Mouse (Mus musculus): Measurements from ENCODE around the gene Sprr3. TPM values are rescaled to one million over a fixed set of nuclear protein-coding genes. Genes with fewer than 3 reads are reported as not detected.
"Not testable (repeated sequence)": the region's sequence is repeated elsewhere in the genome, so short reads cannot be mapped to it uniquely, and the experiment has no call there.

The Sprr3 gene
- not detected for polyA plus RNA-seq (2017; shearing (Covaris generic))

DNA sequence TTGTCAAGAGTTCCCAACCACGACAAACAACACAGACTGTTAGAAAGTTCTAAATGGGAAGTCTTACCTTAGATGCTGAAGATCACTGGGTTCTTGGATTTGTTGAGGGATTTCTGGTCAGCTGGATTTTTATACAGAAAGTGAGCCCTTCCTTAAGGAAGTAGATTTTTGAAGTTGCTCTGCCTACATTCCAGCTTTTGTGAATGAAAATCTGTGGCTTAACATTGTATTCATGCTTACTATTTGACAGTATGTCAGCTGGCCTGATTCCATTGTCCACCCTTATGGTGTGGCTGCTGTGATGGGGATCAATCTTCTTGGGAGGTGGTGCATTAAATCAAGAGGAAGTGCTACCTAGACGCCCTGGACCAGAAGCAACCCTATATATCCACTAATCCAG lies at the start of gene Sprr3:
TSS of gene Sprr3 (minus strand) at position 101 of the 400 bp plus-strand sequence.
- no peak for ATAC-seq

GRCm38 (mm10) chr3:92508185-92508584 lies 49.7 kb upstream of the Sprr3 start:
- ATAC-seq, result no peak

GRCm38 (mm10) chr3:92503528-92503927 lies 45.0 kb upstream of the Sprr3 start:
- ATAC-seq, result no peak

- no peak for ATAC-seq
These were observed 41.9 kb upstream of the Sprr3 start, which contains the start of gene Sprr4 for GRCm38 (mm10) chr3:92500393-92500792. TSS of gene Sprr4 (minus strand) at chr3:92500493.

DNA sequence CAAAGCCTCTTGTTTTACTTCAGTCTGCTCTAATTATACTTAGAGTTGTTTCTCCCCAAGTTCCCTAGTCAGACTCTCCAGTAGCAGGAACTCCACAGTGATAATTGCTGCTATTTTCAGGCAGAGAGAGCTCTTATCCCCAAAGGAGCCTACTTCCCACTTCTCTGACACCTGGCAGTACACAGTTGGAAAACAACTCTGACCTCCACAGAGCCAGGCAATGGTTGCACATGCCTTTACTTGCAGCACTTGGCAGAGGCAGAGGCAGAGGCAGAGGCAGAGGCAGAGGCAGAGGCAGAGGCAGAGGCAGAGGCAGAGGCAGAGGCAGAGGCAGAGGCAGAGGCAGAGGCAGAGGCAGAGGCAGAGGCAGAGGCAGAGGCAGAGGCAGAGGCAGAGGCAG lies 31.7 kb upstream of the Sprr3 start:
- not testable (repeated sequence) for ATAC-seq

DNA sequence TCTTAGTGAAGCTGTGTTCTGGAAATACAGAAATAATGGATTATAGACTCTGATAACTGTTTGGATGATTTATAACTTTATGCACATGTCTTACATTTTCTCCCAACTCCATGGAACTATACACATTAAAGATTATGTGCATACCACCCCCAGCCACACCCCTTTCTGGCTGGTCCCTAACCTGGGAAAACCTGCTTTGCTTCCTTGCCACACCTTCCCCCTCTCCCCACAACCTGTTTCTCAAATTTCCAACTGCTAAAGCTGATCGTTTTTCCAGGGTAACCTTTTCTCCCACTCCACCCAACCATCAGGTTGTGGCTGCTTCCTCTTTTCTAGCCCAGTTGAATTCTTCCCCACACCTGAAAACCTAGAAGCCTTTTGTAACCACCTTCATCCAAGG lies 27.8 kb upstream of the Sprr3 start:
- ATAC-seq, result no peak

DNA sequence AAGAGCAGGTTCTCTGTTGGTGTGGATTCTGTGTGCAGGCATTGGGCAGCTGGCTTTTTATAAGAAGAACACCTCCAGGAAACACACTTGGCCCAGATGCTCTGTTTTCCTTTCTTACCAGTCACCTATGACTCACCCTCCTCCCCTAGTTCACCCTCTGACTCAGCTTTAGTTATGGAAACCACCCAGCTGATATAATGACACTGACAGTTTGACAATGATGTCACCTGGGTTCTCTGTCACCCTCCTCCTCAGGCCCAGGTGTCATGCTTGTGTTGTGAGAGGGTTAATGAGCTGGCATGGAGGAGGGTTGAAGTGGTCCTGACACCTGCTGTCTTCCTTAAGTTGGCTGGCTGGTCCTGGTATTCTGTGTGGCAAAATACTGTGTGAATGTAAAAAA lies 27.3 kb upstream of the Sprr3 start, which contains the start of gene Sprr1a:
TSS of gene Sprr1a (minus strand) at position 33 of the 400 bp plus-strand sequence.
- ATAC-seq, result no peak

DNA sequence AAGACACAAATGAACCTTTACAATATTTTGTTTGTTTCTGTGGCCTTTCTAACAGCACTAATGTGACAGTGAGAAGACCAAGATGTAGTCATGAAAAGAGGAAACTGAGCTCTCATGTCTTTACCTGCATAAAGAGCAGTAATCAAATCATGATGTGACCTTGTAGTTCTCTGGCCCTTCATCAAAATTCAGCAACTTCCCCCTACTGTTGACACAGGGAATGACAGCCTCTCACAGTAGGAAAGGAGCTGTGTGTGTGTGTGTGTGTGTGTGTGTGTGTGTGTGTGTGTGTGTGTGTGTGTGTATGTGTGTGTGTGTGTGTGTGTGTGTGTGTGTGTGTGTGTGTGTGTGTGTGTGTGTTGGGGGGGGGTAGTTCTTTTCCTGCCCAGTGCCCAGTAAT lies 22.7 kb upstream of the Sprr3 start:
- ATAC-seq, result not testable (repeated sequence)

DNA sequence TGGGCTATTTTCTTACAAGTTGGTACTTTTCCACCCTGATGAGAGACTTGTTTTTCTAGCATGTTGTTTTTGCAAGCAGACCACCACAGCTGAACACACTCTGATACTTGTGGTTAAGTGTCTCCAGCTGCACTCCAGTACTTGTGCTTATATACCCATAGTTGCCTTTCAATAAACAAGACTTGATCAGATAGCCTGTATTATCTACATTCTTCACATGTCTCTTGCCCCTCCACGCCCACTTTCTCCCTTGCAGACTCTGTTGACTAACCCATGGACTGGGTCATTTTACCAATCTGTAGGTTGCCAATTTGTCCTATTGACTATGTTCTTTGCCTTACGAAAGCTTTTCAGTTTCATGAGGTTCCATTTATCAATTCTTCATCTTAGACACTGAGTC lies 11.6 kb upstream of the Sprr3 start:
- ATAC-seq, result no peak

DNA sequence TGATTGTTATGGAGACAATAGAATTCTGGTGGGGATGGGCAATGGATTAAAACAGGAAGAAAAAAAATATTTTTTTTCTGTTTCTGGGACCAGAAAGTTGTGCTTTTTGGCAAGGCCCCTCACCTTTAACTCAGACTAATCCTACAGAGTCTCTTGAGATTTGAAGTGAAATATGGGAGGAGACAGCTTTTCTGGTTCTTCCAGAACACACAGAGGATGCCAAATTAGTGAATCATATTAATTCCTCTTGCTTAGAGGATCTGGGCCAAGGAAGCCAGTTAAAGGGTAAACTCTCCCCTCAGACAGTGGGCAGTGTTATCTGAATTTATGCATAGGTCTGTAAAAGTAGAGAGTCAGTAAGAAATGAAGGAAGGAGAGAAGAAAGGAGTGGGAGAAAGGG lies 8.9 kb upstream of the Sprr3 start:
- ATAC-seq, result no peak

DNA sequence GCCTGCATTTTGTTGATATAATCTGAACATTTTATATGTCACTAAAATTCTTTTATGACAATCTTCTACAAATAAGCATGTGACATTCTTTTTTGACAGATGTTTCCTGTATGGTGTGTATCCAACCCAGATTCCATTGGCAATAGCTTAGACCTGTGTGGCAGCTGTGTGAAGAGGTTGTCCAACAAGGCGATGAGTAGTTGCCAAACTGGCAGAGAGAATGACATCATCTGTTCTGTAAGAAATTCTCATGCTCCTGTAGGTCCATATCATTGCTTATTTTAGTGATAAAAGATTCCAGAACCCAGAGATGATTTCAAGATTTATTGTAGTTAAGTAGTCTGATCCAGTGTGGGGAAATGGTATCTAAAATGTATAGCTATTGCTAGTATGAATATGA lies 8.1 kb upstream of the Sprr3 start:
- no peak for ATAC-seq

DNA sequence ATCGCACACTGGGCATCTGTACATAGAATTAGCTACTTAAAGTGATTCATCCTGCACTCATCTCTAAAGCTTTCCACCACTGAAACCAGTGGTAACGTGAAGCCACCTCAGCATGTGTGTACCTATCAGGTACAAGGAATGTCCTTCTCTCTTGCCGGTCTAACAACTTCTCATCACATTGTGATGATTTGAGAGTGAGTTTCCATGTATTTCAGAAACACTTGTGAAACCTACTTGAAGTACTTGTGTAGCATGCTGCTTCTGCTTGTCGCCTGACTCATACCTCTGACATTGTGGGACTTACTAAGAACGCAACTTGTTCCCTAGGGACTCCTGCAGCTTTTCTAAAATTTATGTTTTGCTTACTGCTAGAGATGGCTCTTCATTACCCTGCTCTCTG lies 3.4 kb downstream of the Sprr3 start:
- ATAC-seq, result no peak

DNA sequence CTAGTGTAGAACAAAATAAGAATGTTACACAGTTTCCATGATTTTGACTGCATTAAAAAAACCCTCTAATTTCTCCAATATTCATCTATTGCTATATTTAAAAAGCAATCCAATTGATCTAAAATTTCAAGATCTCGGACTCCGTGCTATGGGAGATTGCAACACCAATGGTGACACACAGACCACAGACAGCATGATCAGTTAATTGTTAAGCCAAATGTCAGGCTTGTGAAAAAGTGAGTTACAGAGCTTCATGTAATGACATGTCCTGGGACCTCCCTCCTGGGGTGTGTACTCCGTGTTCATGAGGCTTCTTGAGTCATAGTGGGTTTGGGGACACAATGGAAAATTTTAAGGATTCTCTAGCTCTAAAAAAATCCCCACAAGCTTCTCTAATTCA lies 18.3 kb downstream of the Sprr3 start:
- no peak for ATAC-seq

DNA sequence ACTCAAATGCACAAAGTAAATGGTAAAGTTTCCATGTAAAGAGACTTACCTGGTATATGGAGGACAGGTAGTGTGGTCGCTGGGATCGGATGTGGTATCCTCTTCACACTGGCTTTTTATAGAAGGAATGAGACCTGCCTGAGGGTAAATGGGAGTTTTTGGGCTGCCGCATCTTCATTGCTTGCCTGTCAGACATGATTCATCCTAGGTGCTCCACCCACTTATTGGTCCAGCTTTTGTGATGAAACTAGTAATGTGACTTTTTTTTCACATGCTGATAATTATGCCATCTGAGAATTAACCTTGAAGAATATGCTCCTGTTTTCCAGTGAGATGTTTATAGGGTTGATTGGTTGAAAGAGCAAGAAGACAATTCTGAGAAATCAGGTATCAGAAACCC lies 19.8 kb downstream of the Sprr3 start, which contains the start of gene Sprr1b:
TSS of gene Sprr1b (minus strand) at position 101 of the 400 bp plus-strand sequence.
- ATAC-seq, result no peak

DNA sequence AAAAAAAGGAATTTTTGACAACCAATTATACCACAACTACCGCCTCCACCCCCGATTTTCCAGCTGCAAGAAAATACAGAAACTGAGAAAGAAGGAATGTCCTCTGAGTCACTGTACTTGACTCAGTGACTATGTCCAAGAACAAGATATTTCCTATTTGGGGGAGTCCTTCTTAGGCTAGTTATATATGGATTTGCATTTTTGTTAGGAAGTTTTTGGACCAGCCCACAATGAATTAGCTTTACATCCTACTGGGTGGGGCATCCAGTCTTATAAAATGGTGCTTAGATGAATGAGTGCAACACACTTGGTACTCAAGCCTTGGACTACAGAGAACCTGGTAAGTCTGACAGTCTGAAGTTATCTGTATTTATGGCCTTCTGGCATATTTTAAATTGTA lies 26.2 kb downstream of the Sprr3 start, which contains the start of gene Sprr2k:
TSS of gene Sprr2k (plus strand) at position 301 of the 400 bp plus-strand sequence.
- ATAC-seq, result no peak

- no peak for ATAC-seq
These were observed 29.2 kb downstream of the Sprr3 start, which contains the start of gene Gm9774 for GRCm38 (mm10) chr3:92429323-92429722. TSS of gene Gm9774 (minus strand) at chr3:92429423.

GRCm38 (mm10) chr3:92417782-92418181 lies 40.7 kb downstream of the Sprr3 start, which contains the start of gene Sprr2j-ps:
TSS of gene Sprr2j-ps (plus strand) at chr3:92418082.
- ATAC-seq, result no peak

DNA sequence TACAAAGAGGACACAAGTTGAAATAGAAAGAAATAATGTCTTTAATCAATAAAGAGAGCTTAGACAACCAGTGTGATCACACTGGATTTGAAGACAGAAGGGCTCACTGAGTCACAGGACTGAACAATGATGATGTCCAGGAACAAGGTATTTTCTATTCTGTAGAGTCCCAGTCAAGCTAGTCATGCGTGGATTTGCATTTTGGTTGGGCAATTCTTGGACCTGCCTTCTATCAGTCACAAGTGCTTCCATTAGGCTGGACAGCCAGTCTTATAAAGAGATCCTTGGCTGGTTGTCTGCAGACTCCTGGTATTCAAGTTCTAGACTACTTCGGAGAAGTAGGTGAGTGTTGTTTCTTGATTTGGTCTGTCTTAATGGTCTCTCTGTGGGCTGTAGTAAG lies 50.8 kb downstream of the Sprr3 start, which contains the start of gene Sprr2i:
TSS of gene Sprr2i (plus strand) at position 301 of the 400 bp plus-strand sequence.
- no peak for ATAC-seq

Other genes with a start within 250 kb of the Sprr3 start
- gene Sprr2a1, start 242.9 kb downstream of the Sprr3 start, polyA plus RNA-seq (2017; shearing (Covaris generic)), result not detected
- not detected for gene Sprr2a2, start 242.8 kb downstream of the Sprr3 start, polyA plus RNA-seq (2017; shearing (Covaris generic))
- gene Sprr2a3, start 173.3 kb downstream of the Sprr3 start, polyA plus RNA-seq (2017; shearing (Covaris generic)), result not detected
- not detected for gene Sprr2b, start 142.1 kb downstream of the Sprr3 start, polyA plus RNA-seq (2017; shearing (Covaris generic))
- not detected for gene Sprr2d, start 119.6 kb downstream of the Sprr3 start, polyA plus RNA-seq (2017; shearing (Covaris generic))
- gene Sprr2e, start 106.6 kb downstream of the Sprr3 start, polyA plus RNA-seq (2017; shearing (Covaris generic)), result not detected
- not detected for gene Sprr2f, start 93.5 kb downstream of the Sprr3 start, polyA plus RNA-seq (2017; shearing (Covaris generic))
- gene Sprr2h, start 73.0 kb downstream of the Sprr3 start, polyA plus RNA-seq (2017; shearing (Covaris generic)), result not detected
- not detected for gene Sprr2i, start 50.7 kb downstream of the Sprr3 start, polyA plus RNA-seq (2017; shearing (Covaris generic))
- not detected for gene Sprr2j-ps, start 40.6 kb downstream of the Sprr3 start, polyA plus RNA-seq (2017; shearing (Covaris generic))
- 10 to 100 TPM in 1 of 2 experiments, 1 to 10 TPM in 1; 8.6 to 10.3 TPM for gene Gm9774, start 29.3 kb downstream of the Sprr3 start, polyA plus RNA-seq (2017; shearing (Covaris generic))
- gene Sprr2k, start 26.1 kb downstream of the Sprr3 start, polyA plus RNA-seq (2017; shearing (Covaris generic)), result not detected
- not detected for gene Sprr1b, start 19.9 kb downstream of the Sprr3 start, polyA plus RNA-seq (2017; shearing (Covaris generic))
- not detected for gene Sprr1a, start 27.2 kb upstream of the Sprr3 start, polyA plus RNA-seq (2017; shearing (Covaris generic))
- gene Sprr4, start 41.8 kb upstream of the Sprr3 start, polyA plus RNA-seq (2017; shearing (Covaris generic)), result not detected
- gene 2310046K23Rik, start 75.8 kb upstream of the Sprr3 start, polyA plus RNA-seq (2017; shearing (Covaris generic)), result not detected
- not detected for gene Ivl, start 115.0 kb upstream of the Sprr3 start, polyA plus RNA-seq (2017; shearing (Covaris generic))
- not detected for gene Smcp, start 130.3 kb upstream of the Sprr3 start, polyA plus RNA-seq (2017; shearing (Covaris generic))
- not detected for gene 2210017I01Rik, start 148.8 kb upstream of the Sprr3 start, polyA plus RNA-seq (2017; shearing (Covaris generic))
- gene Lce6a, start 162.9 kb upstream of the Sprr3 start, polyA plus RNA-seq (2017; shearing (Covaris generic)), result not detected
- gene Lce1a1, start 189.6 kb upstream of the Sprr3 start, polyA plus RNA-seq (2017; shearing (Covaris generic)), result not detected
- not detected for gene Lce1b, start 198.2 kb upstream of the Sprr3 start, polyA plus RNA-seq (2017; shearing (Covaris generic))
- gene Lce1a2, start 211.6 kb upstream of the Sprr3 start, polyA plus RNA-seq (2017; shearing (Covaris generic)), result not detected
- gene Lce1c, start 220.5 kb upstream of the Sprr3 start, polyA plus RNA-seq (2017; shearing (Covaris generic)), result not detected
- not detected for gene Lce1d, start 228.5 kb upstream of the Sprr3 start, polyA plus RNA-seq (2017; shearing (Covaris generic))